Mouse (Mus musculus) CH12.LX (cell line): ENCODE measurements around the gene Flot1. TPM values are rescaled to one million over a fixed set of nuclear protein-coding genes. Genes with fewer than 3 reads are reported as not detected.

ENCODE experiments used
- DNase-seq: peaks from one replicate; pipeline ENCODE4 v3.0.0-alpha.2; 2013; ENCODE audit errors: extremely low read depth
- H3K27ac ChIP-seq: 2 replicates; pipeline ENCODE4 v1.5.1; 2012; ENCODE audit warnings: low read depth, mild to moderate bottlenecking, control low read depth, moderate library complexity; ENCODE audit not compliant: insufficient read depth
- H3K27me3 ChIP-seq: replicated peaks from 2 replicates; pipeline ENCODE3; 2012; ENCODE audit warnings: inconsistent platforms
- H3K36me3 ChIP-seq, 2 experiments: replicated peaks in 1 of 2; 2 replicates each; pipeline versions ENCODE3 to v1.6.1; 2012; ENCODE audit warnings: inconsistent platforms in 1 of 2, low read length in 1 of 2, mild to moderate bottlenecking in 1 of 2, mixed read lengths in 1 of 2, moderate library complexity in 1 of 2; ENCODE audit not compliant: control insufficient read depth in 1 of 2, insufficient read depth in 1 of 2
- H3K4me1 ChIP-seq, 2 experiments: 2 replicates each; pipeline ENCODE4 v1.6.1; 2012; ENCODE audit warnings: inconsistent platforms in 1 of 2, moderate library complexity in 1 of 2; ENCODE audit not compliant: insufficient read depth in 2 of 2, control insufficient read depth in 1 of 2
- H3K4me2 ChIP-seq: 2 replicates; pipeline ENCODE4 v1.6.1; 2012; ENCODE audit warnings: low read depth, mild to moderate bottlenecking, control low read depth; ENCODE audit not compliant: poor library complexity, insufficient read depth, severe bottlenecking
- H3K4me3 ChIP-seq, 3 experiments: fragments of 150-350 bp in 1 of 3; sonication (generic) in 1 of 3; replicated peaks in 1 of 3; 2 replicates each; pipeline versions ENCODE3 to v1.5.1; 2011 to 2012; ENCODE audit warnings: low read depth in 2 of 3, low read length in 2 of 3, mild to moderate bottlenecking in 2 of 3, moderate library complexity in 2 of 3, control low read depth in 1 of 3, improper control_type of control experiment in 1 of 3, inconsistent platforms in 1 of 3, mixed read lengths in 1 of 3; ENCODE audit not compliant: poor library complexity in 1 of 3
- H3K79me2 ChIP-seq: replicated peaks from 2 replicates; pipeline ENCODE4 v1.6.1; 2012; ENCODE audit warnings: mild to moderate bottlenecking, moderate library complexity; ENCODE audit not compliant: control insufficient read depth, poor library complexity, insufficient read depth, severe bottlenecking; ENCODE audit errors: extremely low read depth
- H3K9ac ChIP-seq: 2 replicates; pipeline ENCODE4 v1.6.1; 2012; ENCODE audit warnings: low read depth, mild to moderate bottlenecking, control low read depth, moderate library complexity; ENCODE audit not compliant: insufficient read depth
- H3K9me3 ChIP-seq: replicated peaks from 2 replicates; pipeline ENCODE3; 2012; ENCODE audit warnings: low read length, inconsistent platforms, mixed read lengths
- CHD2 ChIP-seq: IDR thresholded peaks from 2 replicates; pipeline ENCODE4 v1.6.1; 2011; ENCODE audit warnings: low read length, improper control_type of control experiment
- ETS1 ChIP-seq: conservative IDR thresholded peaks from 2 replicates; pipeline ENCODE4 v1.6.1; 2012; ENCODE audit warnings: low read depth, mild to moderate bottlenecking, inconsistent platforms, low read length, improper control_type of control experiment, moderate library complexity
- JUND ChIP-seq: conservative IDR thresholded peaks from 2 replicates; pipeline ENCODE4 v1.6.1; 2011; ENCODE audit warnings: low read depth, low read length, improper control_type of control experiment
- KAT2A ChIP-seq: IDR thresholded peaks from 2 replicates; pipeline ENCODE4 v1.6.1; 2012; ENCODE audit warnings: low read length, improper control_type of control experiment, inconsistent platforms; ENCODE audit not compliant: insufficient replicate concordance
- MAZ ChIP-seq: IDR thresholded peaks from 2 replicates; pipeline ENCODE4 v1.6.1; 2012; ENCODE audit warnings: low read depth, mild to moderate bottlenecking, inconsistent platforms, low read length, improper control_type of control experiment, moderate library complexity
- NELFE ChIP-seq: IDR thresholded peaks from 2 replicates; pipeline ENCODE4 v1.6.1; 2011; ENCODE audit warnings: low read depth, low read length, improper control_type of control experiment
- RAD21 ChIP-seq: IDR thresholded peaks from 2 replicates; pipeline ENCODE4 v1.6.1; 2011; ENCODE audit warnings: low read depth, mild to moderate bottlenecking, low read length, improper control_type of control experiment, moderate library complexity
- TBP ChIP-seq: conservative IDR thresholded peaks from 2 replicates; pipeline ENCODE4 v1.6.1; 2011; ENCODE audit warnings: low read depth, low read length, improper control_type of control experiment
- ZNF384 ChIP-seq: IDR thresholded peaks from 2 replicates; pipeline ENCODE4 v1.6.1; 2012; ENCODE audit warnings: low read depth, low read length, improper control_type of control experiment, inconsistent platforms
- dilution Hi-C: fragments of 300-500 bp; cut with MboI; formaldehyde crosslinking; loops from 2 replicates; pipeline ENCODE4 v1.14.3; 2020; ENCODE audit warnings: low sequenced_read_pairs; ENCODE audit not compliant: extremely low pct_unique_long_range_greater_than_20kb, extremely low pct_ligation_motif_present
- in situ Hi-C: fragments of 300-500 bp; cut with MboI; formaldehyde crosslinking; loops from 3 replicates; pipeline ENCODE4 v1.14.3; 2019; ENCODE audit warnings: low sequenced_read_pairs, low pct_ligation_motif_present, low pct_unique_long_range_greater_than_20kb, mixed read lengths
- polyA plus RNA-seq: library from polyadenylated mRNA; unstranded; fragments of >175 nt; gene quantifications from 2 replicates; pipeline ENCODE4 v1.2.1, GENCODE M21; 2012; ENCODE audit warnings: low read depth; ENCODE audit not compliant: insufficient read length
- total RNA-seq, 2 experiments: library from RNA; depleted of rRNA; stranded (reverse); fragments of 300-350 nt in 1 of 2; fragments of >200 nt in 1 of 2; gene quantifications; 2 replicates each; pipeline ENCODE4 v1.2.3; 2012 to 2014

Gene Flot1
- total and polyA plus RNA-seq, 3 experiments: 16.3 to 21.6 (median 17.6) TPM

DNA sequence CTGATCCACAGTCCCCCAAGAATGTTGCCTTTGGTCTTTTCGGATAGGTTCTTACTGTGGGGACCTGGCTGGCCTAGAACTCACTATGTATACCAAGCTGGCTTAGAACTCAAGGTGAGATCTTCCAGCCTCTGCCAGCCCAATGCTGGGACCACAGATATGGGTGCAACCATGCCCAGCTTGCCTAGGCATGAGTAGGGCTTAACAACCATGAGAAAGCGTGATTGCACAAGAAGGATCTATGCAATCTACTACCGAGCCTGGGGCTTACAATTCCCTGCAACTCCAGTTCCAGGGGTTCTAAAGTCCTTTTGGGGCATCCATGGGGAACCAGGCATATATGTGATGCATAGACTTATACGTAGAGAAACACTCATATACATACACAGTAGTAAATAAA lies 32.1 kb upstream of the Flot1 start:
- dilution Hi-C loops (no loop called here), in situ Hi-C loops (no loop called here)
- no peak for DNase-seq
- no peaks in the 10 kb centered on the region for H3K9me3 ChIP-seq
- H3K27me3 ChIP-seq: no peaks in the 10 kb centered on the region
- no peaks in the 10 kb centered on the region for H3K36me3 ChIP-seq
- H3K4me1 ChIP-seq: peaks cover 3 to 11% of the 10 kb centered on the region in 2 experiments; a peak in 2 of 4 replicates
- TF ChIP-seq ZNF384: no peak
- no peak for TF ChIP-seq KAT2A
- TF ChIP-seq, all 38 proteins: peak for 0
- no peak overlapping the region for H3K9ac ChIP-seq
- no peak overlapping the region for H3K27ac ChIP-seq
- no peak overlapping the region for H3K4me2 ChIP-seq
- H3K79me2 ChIP-seq: no peaks in the 10 kb centered on the region
- no peak overlapping the region for H3K4me3 ChIP-seq

DNA sequence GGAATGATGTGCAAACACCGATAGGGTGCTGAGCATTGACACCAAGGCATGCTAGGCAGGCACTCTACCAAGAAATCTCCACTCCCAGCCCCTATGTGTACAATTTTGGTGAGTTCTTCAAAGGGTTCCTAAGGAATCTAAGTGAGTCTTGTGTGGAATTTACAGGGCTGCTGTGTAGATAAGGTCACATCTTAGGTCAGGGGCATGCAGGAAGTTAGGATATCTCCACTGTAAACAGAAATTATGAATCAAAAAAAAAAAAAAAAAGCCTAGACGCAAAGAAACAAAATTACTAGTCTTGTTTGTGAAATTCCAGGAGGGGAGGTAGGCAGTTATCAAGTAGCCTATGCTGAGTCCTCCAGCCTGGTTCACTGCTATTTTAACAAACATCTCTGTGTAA lies 30.2 kb upstream of the Flot1 start:
- DNase-seq: no peak
- in situ Hi-C loops (no loop called here), dilution Hi-C loops (no loop called here)
- Histone ChIP-seq H3K79me2 (no peaks in the 10 kb centered on the region), H3K4me3 (no peak overlapping the region), H3K27ac (no peak overlapping the region), H3K36me3 (no peaks in the 10 kb centered on the region), H3K27me3 (no peaks in the 10 kb centered on the region), H3K4me1 (peaks cover 4 to 6% of the 10 kb centered on the region in 2 experiments; a peak in 2 of 4 replicates), H3K9ac (no peak overlapping the region), H3K9me3 (no peaks in the 10 kb centered on the region), H3K4me2 (no peak overlapping the region)
- TF ChIP-seq TBP: no peak
- TF ChIP-seq JUND: no peak
- no peak for TF ChIP-seq CHD2
- TF ChIP-seq NELFE: no peak

- no peaks in the 10 kb centered on the region for H3K9me3 ChIP-seq
- no peaks in the 10 kb centered on the region for H3K27me3 ChIP-seq
- TF ChIP-seq MAZ (no peak), ETS1 (no peak), RAD21 (no peak)
- TF ChIP-seq, all 38 proteins: peak for 0
- no peak overlapping the region for H3K27ac ChIP-seq
- no peak overlapping the region for H3K4me3 ChIP-seq
- no peaks in the 10 kb centered on the region for H3K79me2 ChIP-seq
- dilution Hi-C loops: no loop called here
- H3K9ac ChIP-seq: no peak overlapping the region
- no peak for DNase-seq
- H3K36me3 ChIP-seq: no peaks in the 10 kb centered on the region
- no peak overlapping the region for H3K4me2 ChIP-seq
- peaks cover 2 to 4% of the 10 kb centered on the region in 2 experiments; a peak in 2 of 4 replicates for H3K4me1 ChIP-seq
- in situ Hi-C loops: no loop called here
These were observed 27.9 kb upstream of the Flot1 start for GRCm38 (mm10) chr17:35795099-35795498.
